Mouse (Mus musculus) embryo, embryonic 11.5 days (tissue): ENCODE measurements at regions not wholly inside any gene's neighbourhood (a gene's known extent, or its start where the extent isn't known, plus 50 kb on each side); places are given as distances from the start of the nearest gene placed in this dataset.

Experiments
- DNase-seq: peaks from one replicate; pipeline ENCODE4 v3.0.0-alpha.2; 2012; ENCODE audit warnings: low read depth, low spot score

DNA sequence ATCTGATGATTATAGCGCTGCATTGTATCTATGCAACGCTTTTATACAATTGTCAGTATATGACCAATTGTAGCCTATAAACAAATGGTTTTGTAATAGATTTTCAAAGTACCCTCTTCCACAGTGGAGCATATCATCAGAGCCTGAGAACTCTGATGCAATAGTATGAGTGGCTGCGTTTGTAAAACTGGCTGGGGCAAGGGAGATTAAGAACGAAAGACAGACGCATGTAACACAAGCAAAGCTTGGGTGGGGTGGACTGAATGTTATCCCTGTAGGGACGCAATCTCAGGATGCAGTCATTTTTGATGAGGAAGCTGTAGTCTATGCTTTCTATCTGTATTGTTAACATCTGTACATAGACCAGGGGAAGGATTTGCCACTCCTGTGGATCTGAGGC is 246.9 kb upstream of the Fggy start:
- no peak for DNase-seq

DNA sequence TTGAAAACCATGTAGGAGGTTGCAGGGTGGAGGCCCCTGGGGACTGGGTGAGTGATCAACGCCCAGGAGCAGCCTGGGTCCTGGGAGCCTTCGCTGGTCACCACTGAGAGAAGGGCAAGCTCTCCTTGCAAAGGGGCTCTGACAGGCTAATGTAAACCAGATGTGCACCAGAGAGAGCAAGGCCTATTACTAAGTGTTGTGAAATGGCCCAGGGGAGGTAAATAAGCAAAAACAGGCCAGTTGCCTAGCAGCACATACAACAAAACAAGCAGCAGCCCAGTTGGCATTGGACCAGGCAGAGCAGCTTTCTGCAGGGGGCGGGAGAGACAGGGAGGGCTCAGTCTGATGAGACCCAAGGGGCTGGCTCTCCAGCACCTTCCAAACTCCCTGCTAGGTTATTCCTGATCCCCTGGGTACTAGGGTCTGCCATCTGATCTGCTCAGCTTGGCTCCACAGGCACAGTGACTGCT is 239.5 kb upstream of the Fggy start:
- peak; percentile 60 for DNase-seq

DNA sequence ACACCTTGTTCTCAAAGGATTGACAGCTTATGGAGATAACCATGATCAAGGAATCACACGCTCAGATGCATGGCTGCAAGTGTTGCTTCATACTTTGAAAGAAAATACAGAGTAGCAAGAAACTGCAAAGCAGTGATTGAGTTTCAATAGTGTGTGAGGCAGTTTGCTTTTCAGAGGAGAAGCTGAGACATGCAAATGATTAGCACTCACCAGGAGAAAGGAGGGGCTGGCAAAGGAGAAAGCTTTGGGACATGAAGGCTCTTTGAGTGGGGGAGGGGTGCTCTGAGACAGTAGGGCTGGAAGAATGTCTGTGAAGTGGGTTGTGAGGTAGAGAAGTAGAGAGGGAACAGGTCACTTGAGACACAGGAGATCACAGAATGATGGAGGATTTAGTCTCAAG is 238.7 kb upstream of the Fggy start:
- peak; percentile 24 for DNase-seq

DNA sequence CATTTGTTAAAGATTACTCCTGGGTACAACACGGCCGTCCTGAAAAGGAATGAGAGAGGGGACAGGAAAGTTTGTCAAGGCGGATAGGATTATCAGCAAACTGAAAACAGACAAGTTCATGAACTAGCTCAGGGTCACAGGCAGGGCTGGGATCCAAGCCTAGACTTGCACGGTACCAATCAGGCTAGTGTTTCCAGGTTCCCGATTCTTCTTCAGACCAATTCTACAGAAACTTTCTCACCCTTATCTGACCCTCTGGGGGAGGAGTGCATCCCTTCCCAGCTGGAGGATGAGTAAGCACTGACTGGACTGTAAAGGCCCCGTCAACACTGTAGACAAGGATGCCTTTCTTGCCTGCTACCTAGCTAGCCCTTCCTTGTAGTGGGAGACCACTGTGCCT is 238.3 kb upstream of the Fggy start:
- DNase-seq: no peak

DNA sequence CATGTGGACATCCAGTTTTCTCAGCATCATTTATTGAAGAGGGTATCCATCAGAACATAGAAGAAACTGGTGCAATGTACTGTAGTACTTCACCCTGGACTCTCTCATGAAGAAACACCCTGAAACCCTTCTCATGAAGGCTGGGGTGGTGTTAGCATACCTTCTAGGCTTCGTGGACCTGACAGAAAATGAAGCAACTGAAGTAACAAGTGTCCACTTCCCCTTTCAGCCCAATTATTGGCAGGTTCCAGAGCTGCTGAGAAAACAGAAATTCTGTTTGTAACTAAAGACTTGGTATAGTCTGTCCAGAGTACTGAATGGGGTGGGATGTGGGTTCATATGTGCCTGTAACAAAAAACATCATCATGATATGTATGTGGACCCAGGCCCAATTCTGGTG is 231.4 kb upstream of the Fggy start:
- no peak for DNase-seq

DNA sequence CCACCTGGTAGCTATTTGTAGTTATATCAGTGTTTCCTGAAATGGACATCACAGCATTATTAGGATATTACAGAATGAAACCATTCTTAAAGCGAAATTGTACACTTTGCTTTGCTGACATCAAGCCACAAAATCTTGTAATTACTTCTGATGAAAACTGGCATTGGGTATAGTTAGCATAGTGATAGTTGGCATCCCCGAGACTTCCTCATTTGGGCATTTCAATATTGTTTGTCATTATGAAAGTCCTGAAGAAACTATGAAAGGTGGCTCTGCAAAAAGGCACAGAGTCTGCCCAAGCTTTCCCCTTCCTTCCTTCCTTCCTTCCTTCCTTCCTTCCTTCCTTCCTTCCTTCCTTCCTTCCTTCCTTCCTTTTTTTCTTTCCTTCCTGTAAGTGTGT is 217.5 kb upstream of the Fggy start:
- no peak for DNase-seq

DNA sequence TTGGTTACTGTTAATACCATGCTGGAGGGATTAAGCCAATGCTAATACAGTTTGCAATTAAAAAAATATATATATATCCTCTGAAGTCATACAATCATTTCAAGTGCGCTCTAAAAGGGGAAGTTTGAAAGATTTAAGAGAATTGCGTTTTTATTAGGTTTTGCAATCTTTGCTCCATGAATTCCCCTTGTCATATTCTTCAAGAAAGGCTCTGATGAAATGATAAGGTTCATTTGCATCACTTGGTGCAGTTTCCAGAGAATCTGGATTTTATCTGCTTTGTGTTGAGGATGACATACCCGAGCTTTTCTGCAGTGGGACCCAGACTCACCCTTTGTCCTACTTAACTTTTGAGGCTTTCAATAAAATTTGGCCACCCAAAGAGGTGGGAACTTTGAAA is 216.4 kb upstream of the Fggy start:
- no peak for DNase-seq

DNA sequence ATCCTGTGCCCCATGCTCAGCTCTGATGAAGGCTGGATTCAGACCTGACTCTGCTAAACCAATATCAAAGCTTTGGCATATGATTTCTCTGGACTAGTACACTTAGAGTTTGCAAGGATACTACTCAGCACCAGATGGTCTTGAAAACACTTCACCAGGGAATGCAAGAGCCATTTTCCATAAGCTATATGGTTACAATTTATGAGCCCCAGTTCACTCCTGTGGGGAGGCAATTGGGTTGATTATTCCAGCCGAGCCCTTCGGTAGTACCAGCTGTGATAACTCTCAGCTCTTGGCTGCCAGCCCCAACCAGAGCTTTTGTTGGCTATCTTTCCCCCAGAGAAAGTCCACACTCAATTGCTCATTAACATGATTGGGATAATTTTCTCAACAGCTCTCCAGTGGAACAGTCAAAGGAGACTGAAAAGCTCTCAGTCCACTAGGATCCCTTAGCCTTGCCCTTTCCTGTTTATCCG is 210.5 kb upstream of the Fggy start:
- no peak for DNase-seq

DNA sequence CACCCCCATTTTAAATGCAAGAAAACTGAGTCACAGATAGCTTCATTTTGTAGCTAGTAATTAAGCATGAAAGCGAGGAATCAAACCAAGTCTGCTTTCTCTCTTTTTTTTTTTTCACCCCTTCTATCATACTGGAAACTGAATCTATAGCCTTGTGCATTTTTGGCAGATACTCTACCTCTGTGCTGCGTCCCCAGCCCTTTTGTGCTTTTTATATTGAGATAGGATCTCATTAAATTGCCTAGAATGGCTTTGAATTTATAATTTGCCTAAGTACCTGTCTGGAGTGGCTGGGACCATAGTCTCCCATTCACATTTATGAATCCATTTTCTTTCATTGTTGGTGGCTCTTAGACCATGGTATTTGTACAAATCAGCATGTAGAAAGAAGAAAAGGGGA is 209.9 kb upstream of the Fggy start:
- DNase-seq: no peak

DNA sequence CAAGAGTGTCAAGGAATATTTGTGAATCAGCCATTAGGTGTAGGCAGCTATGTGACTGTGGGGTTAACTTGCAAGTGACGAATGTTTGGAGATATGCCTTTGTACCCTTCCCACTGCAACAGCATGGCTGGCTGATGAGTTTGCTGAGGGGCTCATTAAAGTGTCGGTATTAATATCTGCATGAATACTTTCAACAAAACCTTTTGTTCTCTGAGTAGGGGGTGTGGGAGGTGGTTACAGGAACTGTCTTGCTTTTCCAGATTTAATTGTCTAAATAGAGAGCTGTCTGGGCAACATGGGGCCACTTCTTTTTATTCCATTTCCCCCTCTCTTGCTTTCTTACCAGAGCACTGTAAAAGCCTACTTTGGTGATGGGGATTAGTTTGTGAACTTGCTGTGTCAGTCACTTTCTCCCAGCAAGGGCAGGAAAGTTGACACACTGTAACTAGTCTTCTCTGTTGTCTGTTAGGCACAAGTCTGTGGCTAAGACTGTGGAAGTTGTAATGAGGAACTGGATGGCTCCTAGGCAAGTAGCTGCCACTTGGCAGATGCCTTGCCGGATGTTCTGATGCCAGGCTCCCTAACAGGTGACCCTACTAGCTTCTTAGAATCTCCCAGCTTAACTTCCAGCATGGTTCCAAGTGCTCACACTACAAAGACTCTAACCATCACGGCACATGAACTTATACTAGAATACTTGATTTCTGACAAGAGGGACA is 208.7 kb upstream of the Fggy start:
- no peak for DNase-seq

DNA sequence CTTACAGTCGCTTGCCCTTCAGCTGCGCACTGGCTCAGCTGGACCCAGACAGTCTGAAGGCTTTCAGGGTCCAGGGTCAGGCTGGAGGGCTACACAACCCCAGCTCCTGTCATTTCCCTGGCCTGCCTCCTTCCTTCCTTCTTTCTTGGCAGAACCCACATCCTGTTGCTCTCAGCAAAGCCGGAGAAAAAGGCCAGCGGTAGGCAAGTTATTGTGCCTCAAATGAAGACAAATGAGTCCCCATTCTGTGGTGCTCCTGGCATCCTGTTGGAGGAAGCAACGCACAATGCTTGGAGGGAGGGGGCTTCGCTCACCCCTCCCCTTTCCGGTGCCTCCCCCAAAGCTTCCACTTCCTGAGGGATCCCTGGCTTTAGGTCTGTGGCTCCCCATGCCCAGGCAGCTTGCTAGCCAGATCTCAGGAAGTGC is 203.4 kb upstream of the Fggy start:
- peak; percentile 16 for DNase-seq

DNA sequence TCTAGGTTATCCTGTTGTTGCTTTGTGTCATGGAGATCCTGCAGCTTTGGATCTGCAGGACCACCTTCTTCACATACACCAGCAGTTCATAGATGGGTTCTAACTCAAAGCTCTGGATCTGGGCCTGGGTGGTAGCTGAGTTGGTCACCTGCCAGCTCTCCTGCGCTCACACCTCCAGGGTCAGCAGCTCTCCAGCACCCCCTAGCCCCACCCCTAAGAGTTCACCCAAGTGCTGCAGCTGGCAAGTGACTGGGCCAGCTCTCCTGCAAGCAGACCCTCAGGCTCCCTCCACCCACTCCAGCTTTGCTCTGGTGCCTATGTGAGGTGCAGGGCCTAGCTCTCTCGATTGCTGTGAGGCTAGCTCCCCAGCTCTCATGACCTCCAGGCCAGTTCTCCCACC is 198.6 kb upstream of the Fggy start:
- DNase-seq: no peak

DNA sequence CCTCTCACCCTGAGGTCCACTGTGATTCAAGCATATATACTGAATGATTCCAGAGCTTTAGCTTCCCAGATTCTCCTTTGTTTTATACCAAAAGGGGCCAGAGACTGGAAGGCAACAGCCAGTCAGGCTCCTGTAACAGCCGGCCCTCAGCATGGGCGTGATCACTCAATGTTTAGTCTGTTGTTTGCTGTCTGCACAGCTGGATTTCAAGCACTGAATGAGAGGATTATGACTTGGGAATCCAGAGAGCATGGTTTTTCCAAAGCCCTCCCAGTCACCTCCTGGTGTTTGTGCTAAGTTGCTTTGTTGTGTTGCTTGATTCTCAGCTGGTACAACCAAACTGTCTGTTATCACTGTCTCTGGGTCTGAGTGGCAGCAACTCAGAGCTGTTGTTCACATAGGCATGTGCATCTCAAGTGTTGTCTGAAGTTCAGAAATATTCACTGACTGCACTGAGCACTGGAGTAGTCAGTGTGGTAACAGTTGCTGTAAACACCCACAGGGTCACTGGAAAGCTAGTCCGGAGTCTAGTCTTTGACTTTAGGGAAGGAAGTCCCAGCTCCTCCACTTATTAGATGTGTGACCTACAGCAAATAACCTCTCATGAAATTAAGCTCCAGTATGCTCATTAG is 196.9 kb upstream of the Fggy start:
- DNase-seq: no peak

DNA sequence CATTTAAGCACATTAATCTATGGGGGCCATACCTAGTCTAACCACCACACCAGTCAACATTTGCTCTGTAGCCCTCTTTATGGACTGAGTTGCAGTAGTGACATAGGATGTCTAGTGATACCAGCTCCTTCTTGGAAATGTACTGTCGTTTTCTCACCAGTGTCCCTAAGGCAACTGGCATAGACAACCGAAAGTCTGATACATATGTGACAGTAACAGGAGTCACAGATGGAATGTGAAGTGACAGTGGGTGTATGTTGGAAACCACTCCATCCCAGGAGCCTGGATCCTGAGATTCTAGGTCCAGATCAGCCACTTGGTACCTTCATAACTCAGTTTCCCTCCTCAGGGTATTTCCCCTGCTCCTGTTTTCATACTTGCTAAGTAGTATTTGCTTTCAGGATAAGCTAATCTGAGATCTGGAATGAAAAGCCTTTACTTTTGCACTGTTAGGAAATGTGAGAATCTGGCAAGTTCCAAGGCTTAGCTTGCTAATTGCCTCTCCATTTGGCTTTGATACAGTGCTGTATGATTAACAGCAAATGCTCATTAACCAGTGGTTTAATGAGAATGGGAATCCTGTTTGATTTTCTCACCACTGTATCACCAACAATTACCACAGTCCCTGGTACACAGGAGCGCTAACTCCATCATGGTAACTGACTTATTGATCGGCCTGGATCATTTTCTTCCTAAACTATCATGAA is 192.8 kb upstream of the Fggy start:
- no peak for DNase-seq

DNA sequence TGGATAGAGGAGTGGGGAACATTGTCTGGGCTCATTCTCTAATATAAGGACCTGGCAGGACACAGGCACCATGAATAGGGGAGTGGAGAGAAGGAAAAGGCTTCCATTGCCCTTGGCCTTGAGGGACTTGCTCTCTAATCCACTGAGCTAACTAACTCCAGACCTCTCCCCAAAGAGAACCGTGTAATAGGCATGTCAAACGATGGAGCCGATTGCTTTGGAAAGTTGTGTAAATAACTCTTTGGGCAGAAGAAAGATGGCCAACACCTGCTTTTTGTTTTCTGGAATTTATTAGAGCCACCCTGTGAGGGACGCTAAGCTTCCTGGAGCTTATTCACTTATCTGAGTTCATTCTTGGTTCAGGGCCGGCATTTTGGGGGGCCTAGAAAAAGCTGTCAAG is 180.9 kb upstream of the Fggy start:
- no peak for DNase-seq

DNA sequence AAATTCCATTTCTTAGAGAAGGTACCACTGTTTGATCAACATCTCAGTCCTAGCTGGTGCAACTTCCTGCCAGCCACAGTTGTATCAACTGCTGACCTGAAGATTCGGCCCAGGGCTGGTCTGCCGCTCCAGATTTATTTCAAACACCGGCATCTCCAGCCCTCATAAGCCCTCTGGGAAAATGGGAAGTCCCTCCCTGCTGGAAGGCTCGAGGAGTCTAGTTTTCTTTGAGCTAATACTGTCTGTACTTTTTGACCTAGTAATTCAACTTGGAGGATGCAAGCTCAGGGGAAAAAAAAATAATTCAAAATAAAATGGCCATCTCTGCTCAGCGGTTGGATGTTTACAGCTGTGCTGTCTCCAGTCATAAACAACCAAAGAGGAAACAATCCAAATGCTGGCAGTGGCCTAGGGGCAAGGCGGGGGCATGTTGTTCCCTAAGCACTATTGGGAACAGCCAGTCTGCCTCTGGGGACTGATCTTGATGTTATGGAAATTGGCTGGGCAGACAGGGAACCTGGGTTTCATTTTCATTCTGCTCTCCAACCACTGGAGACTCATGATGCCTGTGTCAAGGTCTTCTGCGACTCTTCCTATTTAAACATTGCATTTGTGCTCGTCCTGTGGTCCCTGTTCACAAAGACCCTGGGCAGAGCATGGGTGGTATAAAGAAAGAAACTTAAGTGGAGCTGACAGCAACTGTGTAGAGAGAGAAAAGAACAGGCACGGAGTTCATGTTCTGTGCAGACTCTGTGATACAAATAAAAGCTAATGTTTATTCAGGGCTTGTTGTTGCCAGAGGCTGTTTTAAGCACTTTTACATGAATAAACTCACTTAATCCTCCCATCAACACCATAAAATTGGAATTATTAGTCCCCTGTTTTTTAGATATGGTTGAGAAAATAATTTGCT is 179.8 kb upstream of the Fggy start:
- DNase-seq: no peak

DNA sequence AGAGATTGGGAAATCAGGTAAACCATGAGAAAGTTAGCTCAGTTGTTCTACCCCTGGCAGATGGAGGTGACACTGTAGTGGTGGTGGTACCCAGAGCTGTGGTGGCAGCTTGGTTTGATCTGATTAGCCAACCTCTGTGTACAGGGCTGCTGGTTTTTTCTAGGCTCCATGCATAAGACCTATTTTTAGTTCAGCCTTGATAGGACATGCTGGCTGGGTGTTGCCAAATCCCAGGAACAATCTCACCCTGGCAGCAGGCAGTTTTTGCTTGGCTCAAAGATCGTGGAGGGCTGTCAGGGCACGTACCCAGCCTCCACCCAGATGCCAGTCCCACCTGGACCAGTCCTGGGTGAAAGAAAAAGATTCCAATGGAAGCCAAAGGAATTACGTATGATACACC is 178.7 kb upstream of the Fggy start:
- DNase-seq: no peak

DNA sequence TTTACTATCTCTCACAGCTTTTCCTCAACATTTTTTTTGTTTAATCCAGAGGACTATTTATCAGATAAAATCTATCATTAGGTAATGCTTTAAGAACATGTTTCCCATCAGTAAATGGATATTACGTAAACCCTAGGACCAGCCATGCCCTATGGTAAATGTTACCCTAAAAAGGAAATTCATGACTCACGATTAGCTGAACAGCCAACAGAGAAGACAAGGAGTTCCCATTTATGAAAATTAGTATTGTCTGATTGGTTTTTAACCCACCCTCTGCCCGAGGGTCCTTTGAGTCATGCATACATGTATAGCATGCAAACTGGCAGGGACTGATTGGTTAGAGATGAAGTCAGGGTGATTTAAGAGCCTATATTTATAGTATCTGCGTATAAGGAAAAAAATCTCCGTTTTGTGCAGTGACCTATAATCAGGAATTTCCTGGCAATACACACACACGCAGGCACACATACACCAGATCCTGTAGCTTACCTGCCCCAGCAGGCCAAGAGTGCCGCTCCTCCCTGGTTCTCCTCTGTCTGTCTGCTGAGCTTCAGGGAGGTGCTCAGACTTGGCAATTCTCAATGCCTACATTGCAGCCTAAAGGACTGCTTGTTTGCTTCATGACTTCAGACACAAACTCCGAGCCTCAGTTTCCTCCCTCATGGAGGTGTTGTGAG is 174.0 kb upstream of the Fggy start:
- DNase-seq: no peak

DNA sequence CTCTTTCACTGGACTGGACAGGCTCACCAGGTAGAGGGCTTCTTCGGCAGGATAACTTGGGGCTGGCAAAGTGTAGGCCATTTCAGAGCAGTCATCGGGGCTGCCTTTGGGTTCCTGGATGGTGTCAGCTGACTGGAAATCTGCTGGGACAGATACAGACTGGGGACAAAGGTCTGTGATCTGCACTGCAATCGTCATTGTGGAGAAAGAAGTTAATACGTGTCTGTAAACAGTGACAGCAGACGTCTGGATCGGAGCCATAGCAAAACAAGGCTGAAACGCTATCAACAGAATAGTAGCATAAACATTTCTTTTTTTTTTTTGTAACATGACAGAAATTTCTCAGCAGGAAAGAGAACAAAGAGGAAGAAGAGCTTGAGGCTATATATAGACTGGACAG is 171.8 kb upstream of the Fggy start:
- DNase-seq: no peak

DNA sequence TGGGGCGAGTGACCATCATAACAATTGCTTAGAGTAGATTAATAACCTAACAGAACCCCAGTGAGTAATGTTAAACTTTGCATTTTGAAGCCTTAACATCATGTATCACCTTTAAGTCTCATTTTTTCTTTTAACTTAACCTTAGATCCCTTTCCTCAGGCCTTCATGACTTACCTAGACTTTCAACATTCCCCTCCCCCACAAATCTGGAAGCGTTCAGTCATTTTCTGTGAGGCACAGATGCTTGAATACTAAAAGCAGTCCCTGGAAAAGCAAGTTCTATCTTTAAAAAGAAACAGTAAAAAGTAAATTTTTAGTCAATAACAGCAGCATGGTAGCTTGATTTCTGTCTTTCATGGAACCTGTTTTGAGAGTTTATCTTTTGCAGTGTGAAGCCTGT is 171.3 kb upstream of the Fggy start:
- DNase-seq: no peak

DNA sequence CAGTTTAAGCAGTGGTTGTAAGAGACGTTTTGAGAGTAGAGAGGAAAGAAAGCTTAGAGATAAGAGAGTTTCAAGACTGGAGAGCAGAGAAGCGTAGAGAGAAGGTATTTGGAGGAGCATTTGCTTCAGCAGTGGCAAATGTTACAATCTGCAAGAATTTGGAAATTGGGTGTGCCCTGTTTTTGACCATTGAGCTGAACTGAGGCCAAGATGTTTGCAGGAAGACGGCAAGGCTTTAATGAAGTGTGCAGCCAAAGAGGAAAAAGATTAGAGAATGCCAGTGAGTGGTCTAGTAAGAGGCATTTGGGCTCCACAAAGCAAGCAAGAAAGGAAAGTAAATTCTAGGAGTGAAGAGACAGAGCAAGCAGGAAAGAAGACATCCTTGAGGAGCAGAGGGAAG is 168.8 kb upstream of the Fggy start:
- no peak for DNase-seq
